In genomic region chr2:153606421-153606820, GRCm38 (mm10) we compare ENCODE assay signal across 8 mouse cellular contexts. TPM values are rescaled to one million over a fixed set of nuclear protein-coding genes. Genes with fewer than 3 reads are reported as not detected.
DNase-seq lines count a peak whose midpoint lies in the region; ATAC-seq and TF ChIP-seq lines count a peak whose summit lies in the region.
"Had no signal": no experiment of that assay in that cellular context is flagged by ENCODE, and none has a peak within 500 bp of the region (broad histone marks: within the 10 kb centered on the region; RNA-seq: fewer than 3 reads in every experiment).

No protein-coding gene starts in this region.

- no peak for DNase-seq in lung, postnatal 0 days (ENCODE audit: low spot score)
- no peak for DNase-seq in lung, adult 18-20 months
- no peak for DNase-seq in Patski (ENCODE audit: low read depth, low spot score)
- peak; percentile 16 to 31 for DNase-seq in kidney, postnatal 4 days
- DNase-seq in stomach, postnatal 0 days (ENCODE audit: low spot score), result no peak
- no peak for DNase-seq in ovary, postnatal 10 days (ENCODE audit: low spot score)
- no peak for DNase-seq in right cerebral cortex, postnatal 10 days (ENCODE audit: low spot score in 2 of 2)
- DNase-seq: lung, embryonic 14.5 days had no signal

- H3K36me3 ChIP-seq in lung, postnatal 0 days (ENCODE audit: insufficient read depth, low read length), result no peaks in the 10 kb centered on the region
- H3K36me3 ChIP-seq in stomach, postnatal 0 days (ENCODE audit: control insufficient read depth, insufficient read depth, low read length), result no peaks in the 10 kb centered on the region

- H3K4me1 ChIP-seq in lung, postnatal 0 days (ENCODE audit: insufficient read depth, low read depth, low read length), result peaks cover 14% of the 10 kb centered on the region; the same call in 1 of the 2 replicates
- 0 out of 2 replicates have a peak, but pooled peaks cover 3% of the 10 kb centered on the region for H3K4me1 ChIP-seq in stomach, postnatal 0 days (replicated peaks; ENCODE audit: control insufficient read depth, insufficient read depth)

- TF ChIP-seq CTCF in lung, postnatal 0 days (IDR thresholded peaks at IDR 0.05), result peak; percentile 27; the same call in 1 of the 2 replicates
- peak; percentile 54 for TF ChIP-seq CTCF in Patski (IDR thresholded peaks at IDR 0.05)
- TF ChIP-seq CTCF in stomach, postnatal 0 days (IDR thresholded peaks at IDR 0.05; ENCODE audit: low read depth), result peak; percentile 47

- CTCF ChIA-PET in Patski (lab: Charles Lee), result interaction anchor here (0.7 to 0.8 kb wide), 2 partner anchors 11 to 125 kb away, joined by 3 read pairs; no protein-coding TSS in a partner anchor

- H3K27me3 ChIP-seq in lung, postnatal 0 days (replicated peaks; ENCODE audit: insufficient read depth, low read length), result no peaks in the 10 kb centered on the region
- H3K27me3 ChIP-seq in Patski, result no peaks in the 10 kb centered on the region
- no peaks in the 10 kb centered on the region for H3K27me3 ChIP-seq in stomach, postnatal 0 days (ENCODE audit: control insufficient read depth, insufficient read depth, low read length)

- H3K27ac ChIP-seq in lung, postnatal 0 days (ENCODE audit: low read length), result no peak overlapping the region
- no peak overlapping the region for H3K27ac ChIP-seq in stomach, postnatal 0 days (replicated peaks)

- POLR2A ChIA-PET in Patski (lab: Charles Lee), result interaction anchor here (1.2 kb wide), 1 partner anchor 12 kb away, joined by 5 read pairs; no protein-coding TSS in a partner anchor

- in situ Hi-C loops in Patski (cut with MboI; ENCODE audit: low pct_unique_long_range_greater_than_20kb), result no loop called here

- H3K4me2 ChIP-seq in lung, postnatal 0 days (replicated peaks; ENCODE audit: low read depth, low read length), result no peak overlapping the region
- no peak overlapping the region for H3K4me2 ChIP-seq in stomach, postnatal 0 days (replicated peaks; ENCODE audit: low read depth)
- H3K4me2 ChIP-seq: lung, embryonic 14.5 days had no signal

- TF ChIP-seq EP300 in lung, postnatal 0 days (IDR thresholded peaks at IDR 0.05), result no peak
- TF ChIP-seq EP300 in stomach, postnatal 0 days (optimal IDR thresholded peaks at IDR 0.05), result no peak

- H3K9ac ChIP-seq in lung, postnatal 0 days (replicated peaks; ENCODE audit: low read depth), result no peak overlapping the region
- H3K9ac ChIP-seq in stomach, postnatal 0 days (ENCODE audit: low read length), result no peak overlapping the region
- H3K9ac ChIP-seq: lung, embryonic 14.5 days had no signal

- 78% methylated on average over 3 of the region's 3 CpGs for WGBS in lung, postnatal 0 days
- 85% methylated on average over 3 of the region's 3 CpGs for WGBS in stomach, postnatal 0 days

- ATAC-seq in lung, postnatal 0 days, result no peak
- ATAC-seq in Patski, result no peak
- no peak for ATAC-seq in stomach, postnatal 0 days (ENCODE audit: low FRiP score, low TSS enrichment)

- no peak overlapping the region for H3K4me3 ChIP-seq in lung, postnatal 0 days (ENCODE audit: low read depth, low read length)
- H3K4me3 ChIP-seq in stomach, postnatal 0 days (ENCODE audit: low read depth, low read length), result no peak overlapping the region

- no peaks in the 10 kb centered on the region for H3K9me3 ChIP-seq in lung, postnatal 0 days (ENCODE audit: low read length)
- H3K9me3 ChIP-seq in stomach, postnatal 0 days (ENCODE audit: control insufficient read depth, low read length), result no peaks in the 10 kb centered on the region

RNA-seq across cellular contexts. Expression of gene Commd7, which starts 26.2 kb away (rescaled TPM):
- polyA plus RNA-seq in lung, postnatal 0 days (2015; fragmentation: Nextera tagmentation; extraction: Ambion mirVana), result 71.8 and 73.3 TPM in 2 replicates
- 36.7 TPM for polyA plus RNA-seq in Patski (2021)
- polyA plus RNA-seq in stomach, postnatal 0 days (2015; fragmentation: Nextera tagmentation; extraction: Ambion mirVana), result 68.1 and 70.1 TPM in 2 replicates

RNA-seq across cellular contexts. Expression of gene Dnmt3b, which starts 42.8 kb away (rescaled TPM):
- polyA plus RNA-seq in lung, postnatal 0 days (2015; fragmentation: Nextera tagmentation; extraction: Ambion mirVana), result 3.3 and 4.2 TPM in 2 replicates
- polyA plus RNA-seq in Patski (2021), result 1.6 TPM
- polyA plus RNA-seq in stomach, postnatal 0 days (2015; fragmentation: Nextera tagmentation; extraction: Ambion mirVana), result 2.6 and 3.0 TPM in 2 replicates

Comparison
In these comparisons a context has a peak if more than half of its experiments do, and no peak if none do; other contexts are left out.
1. DNase-seq: peak in kidney, postnatal 4 days (2 of 2); none in lung, postnatal 0 days (single experiment), lung, adult 18-20 months (0 of 2), Patski (single experiment), stomach, postnatal 0 days (single experiment), ovary, postnatal 10 days (single experiment) and right cerebral cortex, postnatal 10 days (0 of 2).
2. Peak in every context shown above with its lines, with median percentiles within 50 percentile points of each other: CTCF ChIP-seq.